ENCODE assay signal across 16 mouse cellular contexts in the genomic region with DNA sequence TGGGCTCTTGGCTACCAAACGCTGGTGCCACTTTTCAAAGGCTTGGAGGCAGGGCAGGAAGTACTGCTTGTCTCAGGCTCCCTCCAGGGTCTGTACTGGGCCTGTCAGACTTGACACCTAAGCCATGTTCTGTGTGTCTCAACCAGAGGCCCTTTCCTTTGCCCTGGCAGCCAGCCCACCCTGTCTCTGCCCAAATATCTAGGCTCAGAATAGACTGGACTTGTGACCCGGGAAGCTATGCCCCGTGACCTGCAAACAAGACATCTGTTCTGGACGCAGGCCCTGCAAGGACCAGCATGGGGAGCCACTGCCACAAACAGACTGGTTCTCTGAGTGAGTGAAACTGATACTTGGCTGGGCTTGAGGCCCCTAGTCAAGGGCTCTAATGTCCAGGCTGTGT. TPM values are rescaled to one million over a fixed set of nuclear protein-coding genes. Genes with fewer than 3 reads are reported as not detected.
DNase-seq lines count a peak whose midpoint lies in the region; ATAC-seq and TF ChIP-seq lines count a peak whose summit lies in the region.
"Had no signal": no experiment of that assay in that cellular context is flagged by ENCODE, and none has a peak within 500 bp of the region (broad histone marks: within the 10 kb centered on the region; RNA-seq: fewer than 3 reads in every experiment).

No protein-coding gene starts in this region.

- no peak overlapping the region for H3K4me3 ChIP-seq in CH12.LX (replicated peaks in 1 of 3; ENCODE audit: low read depth in 2 of 3, low read length in 2 of 3, poor library complexity in 1 of 3)
- no peak overlapping the region for H3K4me3 ChIP-seq in midbrain, embryonic 16.5 days (ENCODE audit: low read depth, low read length)
- H3K4me3 ChIP-seq: embryonic facial prominence, embryonic 12.5 days; limb, embryonic 13.5 days; neural tube, embryonic 13.5 days had no signal

- TF ChIP-seq RAD21 in CH12.LX (IDR thresholded peaks at IDR 0.05; ENCODE audit: low read depth, low read length) = no peak

- 90% methylated on average over 4 of the region's 4 CpGs for WGBS in midbrain, embryonic 16.5 days

- H3K27ac ChIP-seq in CH12.LX (ENCODE audit: insufficient read depth, low read depth) = no peak overlapping the region
- H3K27ac ChIP-seq in midbrain, embryonic 16.5 days (ENCODE audit: low read length) = no peak overlapping the region
- H3K27ac ChIP-seq: embryonic facial prominence, embryonic 12.5 days; limb, embryonic 13.5 days; neural tube, embryonic 13.5 days had no signal

- DNase-seq in cerebellum, postnatal 10 days = peak; percentile 80 to 86
- no peak for DNase-seq in cerebellum, adult 9-10 months
- no peak for DNase-seq in CH12.LX (ENCODE audit: extremely low read depth)
- peak; percentile 73 to 82 for DNase-seq in gastrocnemius, postnatal 36 days
- DNase-seq in kidney, adult 9 months = peak; percentile 91
- no peak for DNase-seq in left cerebral cortex, adult 9 months (ENCODE audit: low spot score in 2 of 2)
- no peak for DNase-seq in ovary, postnatal 36 days (ENCODE audit: low spot score)

- H3K4me2 ChIP-seq in CH12.LX (ENCODE audit: insufficient read depth, low read depth, poor library complexity, severe bottlenecking) = no peak overlapping the region
- no peak overlapping the region for H3K4me2 ChIP-seq in midbrain, embryonic 16.5 days (ENCODE audit: low read length)
- H3K4me2 ChIP-seq: embryonic facial prominence, embryonic 12.5 days; limb, embryonic 13.5 days; neural tube, embryonic 13.5 days had no signal

- ATAC-seq in midbrain, embryonic 16.5 days = no peak
- ATAC-seq: forebrain, embryonic 16.5 days; intestine, embryonic 16.5 days had no signal

- no peak for TF ChIP-seq CTCF in CH12.LX (conservative IDR thresholded peaks at IDR 0.05 in 1 of 2, IDR thresholded peaks at IDR 0.05 in 1 of 2; ENCODE audit: low read depth in 2 of 2, low read length in 2 of 2)

- in situ Hi-C loops in CH12.LX (cut with MboI; ENCODE audit: low pct_ligation_motif_present, low pct_unique_long_range_greater_than_20kb, low sequenced_read_pairs) = no loop called here

- no peaks in the 10 kb centered on the region for H3K79me2 ChIP-seq in CH12.LX (replicated peaks; ENCODE audit: control insufficient read depth, extremely low read depth, insufficient read depth, poor library complexity, severe bottlenecking)

- intact Hi-C loops in gastrocnemius, postnatal 36 days (cut with DNase I) = no loop called here

- TF ChIP-seq EP300 in CH12.LX (IDR thresholded peaks at IDR 0.05; ENCODE audit: low read length) = no peak

- peaks cover 5 to 27% of the 10 kb centered on the region in 2 experiments; a peak in 3 of 4 replicates for H3K4me1 ChIP-seq in CH12.LX (ENCODE audit: control insufficient read depth in 1 of 2, insufficient read depth in 2 of 2)
- no peaks in the 10 kb centered on the region for H3K4me1 ChIP-seq in midbrain, embryonic 16.5 days (ENCODE audit: control insufficient read depth, insufficient read depth, low read length)
- H3K4me1 ChIP-seq: embryonic facial prominence, embryonic 12.5 days; limb, embryonic 13.5 days; neural tube, embryonic 13.5 days had no signal

- no peaks in the 10 kb centered on the region for H3K9me3 ChIP-seq in CH12.LX (replicated peaks; ENCODE audit: low read length)
- H3K9me3 ChIP-seq in midbrain, embryonic 16.5 days (replicated peaks; ENCODE audit: control insufficient read depth, low read length, poor library complexity, severe bottlenecking) = no peaks in the 10 kb centered on the region
- H3K9me3 ChIP-seq: embryonic facial prominence, embryonic 12.5 days; limb, embryonic 13.5 days; neural tube, embryonic 13.5 days had no signal

- TF ChIP-seq POLR2A in CH12.LX (IDR thresholded peaks at IDR 0.05; ENCODE audit: low read depth, low read length) = no peak

- H3K36me3 ChIP-seq in CH12.LX (replicated peaks in 1 of 2; ENCODE audit: control insufficient read depth in 1 of 2, insufficient read depth in 1 of 2, low read length in 1 of 2) = peaks cover 75 to 87% of the 10 kb centered on the region in 2 experiments
- peaks cover 43% of the 10 kb centered on the region for H3K36me3 ChIP-seq in midbrain, embryonic 16.5 days (ENCODE audit: control insufficient read depth, insufficient read depth, low read length)

- dilution Hi-C loops in CH12.LX (cut with MboI; ENCODE audit: extremely low pct_ligation_motif_present, extremely low pct_unique_long_range_greater_than_20kb, low sequenced_read_pairs) = no loop called here

- H3K27me3 ChIP-seq in CH12.LX (replicated peaks) = no peaks in the 10 kb centered on the region
- no peaks in the 10 kb centered on the region for H3K27me3 ChIP-seq in midbrain, embryonic 16.5 days (ENCODE audit: control insufficient read depth, insufficient read depth, low read depth, low read length)
- H3K27me3 ChIP-seq: embryonic facial prominence, embryonic 12.5 days; limb, embryonic 13.5 days; neural tube, embryonic 13.5 days had no signal

- H3K9ac ChIP-seq in CH12.LX (ENCODE audit: insufficient read depth, low read depth) = no peak overlapping the region
- H3K9ac ChIP-seq in midbrain, embryonic 16.5 days (ENCODE audit: low read depth, low read length) = no peak overlapping the region
- H3K9ac ChIP-seq: embryonic facial prominence, embryonic 12.5 days; limb, embryonic 13.5 days; neural tube, embryonic 13.5 days had no signal

TF ChIP-seq in CH12.LX, 34 proteins besides CTCF, POLR2A, EP300 and RAD21:
- TF ChIP-seq ZC3H11A (IDR thresholded peaks at IDR 0.05; ENCODE audit: low read depth, low read length) = no peak
- peak; percentile 39; the same call in 1 of the 2 replicates for TF ChIP-seq IRF4 (IDR thresholded peaks at IDR 0.05; ENCODE audit: low read depth, low read length)
- no peak for TF ChIP-seq JUND (conservative IDR thresholded peaks at IDR 0.05; ENCODE audit: low read depth, low read length)
- TF ChIP-seq SIN3A (IDR thresholded peaks at IDR 0.05; ENCODE audit: low read length) = no peak
- TF ChIP-seq ZKSCAN1 (IDR thresholded peaks at IDR 0.05; ENCODE audit: borderline replicate concordance, low read depth, low read length) = no peak
- TF ChIP-seq SMC3 (IDR thresholded peaks at IDR 0.05; ENCODE audit: low read depth, low read length) = no peak
- no peak for TF ChIP-seq USF2 (conservative IDR thresholded peaks at IDR 0.05; ENCODE audit: low read depth, low read length)
- TF ChIP-seq ZNF384 (IDR thresholded peaks at IDR 0.05; ENCODE audit: low read depth, low read length) = no peak
- TF ChIP-seq TCF12 (IDR thresholded peaks at IDR 0.05; ENCODE audit: low read depth, low read length) = 0 out of 2 replicates have a peak, but pooled peaks have one; percentile 14
- TF ChIP-seq MEF2A (IDR thresholded peaks at IDR 0.05; ENCODE audit: borderline replicate concordance, low read depth, low read length) = no peak
- TF ChIP-seq JUN (IDR thresholded peaks at IDR 0.05; ENCODE audit: insufficient read depth, low read depth, low read length) = no peak

RNA-seq across cellular contexts. Expression of gene Mthfr, which starts 17.9 kb away (rescaled TPM):
- 14.4 and 17.0 TPM in 2 replicates for total RNA-seq in CH12.LX (2012; rRNA removed)
- total RNA-seq in CH12.LX (2014; rRNA removed) = 15.3 and 16.1 TPM in 2 replicates
- polyA plus RNA-seq in CH12.LX (2012; ENCODE audit: insufficient read length, low read depth) = 15.4 and 16.3 TPM in 2 replicates
- 1 to 10 TPM; 5.6 to 9.6 TPM for total RNA-seq in gastrocnemius, postnatal 36 days (2021)
- polyA plus RNA-seq in midbrain, embryonic 16.5 days (2015; fragmentation: Nextera tagmentation; extraction: Ambion mirVana) = 21.5 and 22.2 TPM in 2 replicates

RNA-seq across cellular contexts. Expression of gene Clcn6, which starts 18.2 kb away (rescaled TPM):
- total RNA-seq in CH12.LX (2012; rRNA removed) (5.5 and 5.7 TPM in 2 replicates), CH12.LX (2014; rRNA removed) (3.7 and 4.8 TPM in 2 replicates)
- polyA plus RNA-seq in CH12.LX (2012; ENCODE audit: insufficient read length, low read depth) = 9.2 and 10.6 TPM in 2 replicates
- 1 to 10 TPM; 3.9 to 4.6 TPM for total RNA-seq in gastrocnemius, postnatal 36 days (2021)
- 36.5 and 36.9 TPM in 2 replicates for polyA plus RNA-seq in midbrain, embryonic 16.5 days (2015; fragmentation: Nextera tagmentation; extraction: Ambion mirVana)

RNA-seq across cellular contexts. Expression of gene Agtrap, which starts 31.0 kb away (rescaled TPM):
- 5.6 and 6.2 TPM in 2 replicates for total RNA-seq in CH12.LX (2012; rRNA removed)
- total RNA-seq in CH12.LX (2014; rRNA removed) = 4.0 and 4.1 TPM in 2 replicates
- polyA plus RNA-seq in CH12.LX (2012; ENCODE audit: insufficient read length, low read depth) = 5.4 and 5.9 TPM in 2 replicates
- 10 to 100 TPM in 1 of 2 experiments, 1 to 10 TPM in 1; 9.8 to 11.4 TPM for total RNA-seq in gastrocnemius, postnatal 36 days (2021)
- 7.7 and 8.1 TPM in 2 replicates for polyA plus RNA-seq in midbrain, embryonic 16.5 days (2015; fragmentation: Nextera tagmentation; extraction: Ambion mirVana)

RNA-seq across cellular contexts. Expression of gene Nppa, which starts 56.3 kb away (rescaled TPM):
- total RNA-seq in CH12.LX (2012; rRNA removed) (not detected in 2 replicates), CH12.LX (2014; rRNA removed) (not detected in 2 replicates)
- not detected in 2 replicates for polyA plus RNA-seq in CH12.LX (2012; ENCODE audit: insufficient read length, low read depth)
- not detected for total RNA-seq in gastrocnemius, postnatal 36 days (2021)
- polyA plus RNA-seq in midbrain, embryonic 16.5 days (2015; fragmentation: Nextera tagmentation; extraction: Ambion mirVana) = 2.4 and 3.3 TPM in 2 replicates
- total RNA-seq: megakaryocyte-erythroid progenitor cell, adult 5-6 weeks had no signal
- polyA plus RNA-seq: C2C12; forebrain, embryonic 16.5 days; limb, embryonic 13.5 days; small intestine, adult 2 months had no signal

Comparison
In these comparisons a context has a peak if more than half of its experiments do, and no peak if none do; other contexts are left out.
1. DNase-seq: peak in cerebellum, postnatal 10 days (2 of 2), gastrocnemius, postnatal 36 days (2 of 2) and kidney, adult 9 months (single experiment); none in cerebellum, adult 9-10 months (single experiment), CH12.LX (single experiment), left cerebral cortex, adult 9 months (0 of 2) and ovary, postnatal 36 days (single experiment).